Mouse (Mus musculus): Measurements from ENCODE around the gene Olfr784.
"Not testable (repeated sequence)": the region's sequence is repeated elsewhere in the genome, so short reads cannot be mapped to it uniquely, and the experiment has no call there.

Gene Olfr784

GRCm38 (mm10) chr10:129383783-129384182 is at the start of gene Olfr784:
TSS of gene Olfr784 (plus strand) at chr10:129384083.
- H3K27me3 ChIP-seq (ENCODE audit: control insufficient read depth, insufficient read depth, low read length, poor library complexity, severe bottlenecking) = no peaks in the 10 kb centered on the region; the same call in 1 of the 2 replicates
- no peaks in the 10 kb centered on the region for H3K36me3 ChIP-seq (ENCODE audit: control insufficient read depth, insufficient read depth, low read length, poor library complexity, severe bottlenecking)
- no peak for DNase-seq (ENCODE audit: low read depth, low spot score)

- no peaks in the 10 kb centered on the region for H3K27me3 ChIP-seq (ENCODE audit: control insufficient read depth, insufficient read depth, low read length, poor library complexity, severe bottlenecking)
- no peaks in the 10 kb centered on the region for H3K36me3 ChIP-seq (ENCODE audit: control insufficient read depth, insufficient read depth, low read length, poor library complexity, severe bottlenecking)
- DNase-seq (ENCODE audit: low read depth, low spot score) = no peak
These were observed 35.3 kb upstream of the Olfr784 start, which contains the start of gene Olfr782 for GRCm38 (mm10) chr10:129348550-129348949. TSS of gene Olfr782 (plus strand) at chr10:129348850.

GRCm38 (mm10) chr10:129352475-129352874 is 31.4 kb upstream of the Olfr784 start:
- DNase-seq (ENCODE audit: low read depth, low spot score); H3K27me3 ChIP-seq (ENCODE audit: control insufficient read depth, insufficient read depth, low read length, poor library complexity, severe bottlenecking); H3K36me3 ChIP-seq (ENCODE audit: control insufficient read depth, insufficient read depth, low read length, poor library complexity, severe bottlenecking): not testable (repeated sequence)

- H3K36me3 ChIP-seq (ENCODE audit: control insufficient read depth, insufficient read depth, low read length, poor library complexity, severe bottlenecking); H3K27me3 ChIP-seq (ENCODE audit: control insufficient read depth, insufficient read depth, low read length, poor library complexity, severe bottlenecking); DNase-seq (ENCODE audit: low read depth, low spot score): not testable (repeated sequence)
These were observed 27.4 kb upstream of the Olfr784 start for GRCm38 (mm10) chr10:129356496-129356895.

GRCm38 (mm10) chr10:129357307-129357706 is 26.6 kb upstream of the Olfr784 start:
- H3K27me3 ChIP-seq (ENCODE audit: control insufficient read depth, insufficient read depth, low read length, poor library complexity, severe bottlenecking) = no peaks in the 10 kb centered on the region
- no peaks in the 10 kb centered on the region for H3K36me3 ChIP-seq (ENCODE audit: control insufficient read depth, insufficient read depth, low read length, poor library complexity, severe bottlenecking)
- DNase-seq (ENCODE audit: low read depth, low spot score) = no peak

GRCm38 (mm10) chr10:129374051-129374450 is 9.8 kb upstream of the Olfr784 start:
- not testable (repeated sequence) for H3K36me3 ChIP-seq (ENCODE audit: control insufficient read depth, insufficient read depth, low read length, poor library complexity, severe bottlenecking); H3K27me3 ChIP-seq (ENCODE audit: control insufficient read depth, insufficient read depth, low read length, poor library complexity, severe bottlenecking); DNase-seq (ENCODE audit: low read depth, low spot score)

GRCm38 (mm10) chr10:129400892-129401291 is 17.0 kb downstream of the Olfr784 start:
- no peak for DNase-seq (ENCODE audit: low read depth, low spot score)
- H3K27me3 ChIP-seq (ENCODE audit: control insufficient read depth, insufficient read depth, low read length, poor library complexity, severe bottlenecking) = no peaks in the 10 kb centered on the region
- no peaks in the 10 kb centered on the region for H3K36me3 ChIP-seq (ENCODE audit: control insufficient read depth, insufficient read depth, low read length, poor library complexity, severe bottlenecking)

- Histone ChIP-seq H3K36me3 (ENCODE audit: control insufficient read depth, insufficient read depth, low read length, poor library complexity, severe bottlenecking) (no peaks in the 10 kb centered on the region), H3K27me3 (ENCODE audit: control insufficient read depth, insufficient read depth, low read length, poor library complexity, severe bottlenecking) (no peaks in the 10 kb centered on the region)
- no peak for DNase-seq (ENCODE audit: low read depth, low spot score)
These were observed 21.2 kb downstream of the Olfr784 start, which contains the start of gene Olfr785 for GRCm38 (mm10) chr10:129405126-129405525. TSS of gene Olfr785 (plus strand) at chr10:129405426.

GRCm38 (mm10) chr10:129427006-129427405 is 43.1 kb downstream of the Olfr784 start, which contains the start of gene Olfr786:
TSS of gene Olfr786 (plus strand) at chr10:129427306.
- no peak for DNase-seq (ENCODE audit: low read depth, low spot score)
- Histone ChIP-seq H3K36me3 (ENCODE audit: control insufficient read depth, insufficient read depth, low read length, poor library complexity, severe bottlenecking) (no peaks in the 10 kb centered on the region), H3K27me3 (ENCODE audit: control insufficient read depth, insufficient read depth, low read length, poor library complexity, severe bottlenecking) (no peaks in the 10 kb centered on the region)

Measured in splenic B cell, adult 2 months (primary cell).